Mouse (Mus musculus) lung, postnatal 36 days (tissue): ENCODE measurements around the gene Apeh.

Experiments used
- DNase-seq: peaks from one replicate; pipeline ENCODE4 v3.0.0; 2022; ENCODE audit warnings: mixed read lengths

Gene Apeh

GRCm38 (mm10) chr9:108119891-108120411 is 25.5 kb upstream of the Apeh start:
- DNase-seq: peak; percentile 71

GRCm38 (mm10) chr9:108117143-108117542 is 22.7 kb upstream of the Apeh start:
- DNase-seq: no peak

GRCm38 (mm10) chr9:108115290-108116077 is 21.1 kb upstream of the Apeh start:
- no peak for DNase-seq

- DNase-seq: no peak
Observed at GRCm38 (mm10) chr9:108112719-108113340, 18.4 kb upstream of the Apeh start.

GRCm38 (mm10) chr9:108111593-108112121 is 17.3 kb upstream of the Apeh start:
- DNase-seq: no peak

- no peak for DNase-seq
Observed at GRCm38 (mm10) chr9:108111101-108111592, 16.7 kb upstream of the Apeh start.

GRCm38 (mm10) chr9:108110160-108110559 is 15.8 kb upstream of the Apeh start:
- no peak for DNase-seq

GRCm38 (mm10) chr9:108107867-108108266 is 13.5 kb upstream of the Apeh start:
- no peak for DNase-seq

GRCm38 (mm10) chr9:108106090-108106489 is 11.7 kb upstream of the Apeh start:
- no peak for DNase-seq

- DNase-seq: no peak
Observed at GRCm38 (mm10) chr9:108105549-108105863, 11.1 kb upstream of the Apeh start.

GRCm38 (mm10) chr9:108104766-108105548 is 10.6 kb upstream of the Apeh start:
- no peak for DNase-seq

- DNase-seq: no peak
Observed at GRCm38 (mm10) chr9:108099619-108100018, 5.2 kb upstream of the Apeh start.

- DNase-seq: no peak
Observed at GRCm38 (mm10) chr9:108095949-108096712, 1.7 kb upstream of the Apeh start.

- peak; percentile 76 for DNase-seq
Observed at GRCm38 (mm10) chr9:108095518-108095917, 1.1 kb upstream of the Apeh start.

GRCm38 (mm10) chr9:108094998-108095411 is 599 bp upstream of the Apeh start:
- peak; percentile 19 for DNase-seq

- no peak for DNase-seq
Observed at GRCm38 (mm10) chr9:108093586-108093985, 820 bp downstream of the Apeh start.

GRCm38 (mm10) chr9:108090611-108091120 is 3.7 kb downstream of the Apeh start:
- no peak for DNase-seq

GRCm38 (mm10) chr9:108085261-108085660 is 9.1 kb downstream of the Apeh start:
- DNase-seq: no peak

- DNase-seq: no peak
Observed at GRCm38 (mm10) chr9:108083561-108083960, 10.8 kb downstream of the Apeh start.

- no peak for DNase-seq
Observed at GRCm38 (mm10) chr9:108082988-108083431, 11.4 kb downstream of the Apeh start, which contains the start of gene Rnf123. TSS of gene Rnf123 (minus strand) at chr9:108083346.

GRCm38 (mm10) chr9:108082549-108082948 is 11.9 kb downstream of the Apeh start:
- DNase-seq: no peak

- no peak for DNase-seq
Observed at GRCm38 (mm10) chr9:108080168-108080567, 14.2 kb downstream of the Apeh start, which contains the start of gene Mst1. TSS of gene Mst1 (plus strand) at chr9:108080436.
